Mouse (Mus musculus): ENCODE measurements around the gene Ptrh1.

Gene Ptrh1

GRCm38 (mm10) chr2:32775359-32776074 is at the start of gene Ptrh1, which contains the start of gene Ttc16:
Ptrh1 (plus strand) TSS chr2:32775786.
Ttc16 (minus strand) TSS chr2:32775633.
- peak; percentile 97 for DNase-seq (ENCODE audit: low read depth)

- DNase-seq (ENCODE audit: low read depth) = peak; percentile 76
These were observed 48.2 kb upstream of the Ptrh1 start for GRCm38 (mm10) chr2:32727435-32727834.

- no peak for DNase-seq (ENCODE audit: low read depth)
These were observed 47.1 kb upstream of the Ptrh1 start for GRCm38 (mm10) chr2:32728463-32728862.

GRCm38 (mm10) chr2:32729547-32729946 is 46.0 kb upstream of the Ptrh1 start:
- no peak for DNase-seq (ENCODE audit: low read depth)

GRCm38 (mm10) chr2:32730854-32731253 is 44.7 kb upstream of the Ptrh1 start:
- DNase-seq (ENCODE audit: low read depth) = no peak

- no peak for DNase-seq (ENCODE audit: low read depth)
These were observed 43.7 kb upstream of the Ptrh1 start for GRCm38 (mm10) chr2:32731911-32732310.

- DNase-seq (ENCODE audit: low read depth) = no peak
These were observed 42.9 kb upstream of the Ptrh1 start for GRCm38 (mm10) chr2:32732695-32733094.

- no peak for DNase-seq (ENCODE audit: low read depth)
These were observed 41.1 kb upstream of the Ptrh1 start for GRCm38 (mm10) chr2:32734480-32734879.

GRCm38 (mm10) chr2:32734933-32735332 is 40.7 kb upstream of the Ptrh1 start:
- DNase-seq (ENCODE audit: low read depth) = no peak

GRCm38 (mm10) chr2:32736306-32736829 is 39.2 kb upstream of the Ptrh1 start:
- no peak for DNase-seq (ENCODE audit: low read depth)

- no peak for DNase-seq (ENCODE audit: low read depth)
These were observed 38.6 kb upstream of the Ptrh1 start for GRCm38 (mm10) chr2:32737008-32737407.

GRCm38 (mm10) chr2:32739311-32739710 is 36.3 kb upstream of the Ptrh1 start:
- DNase-seq (ENCODE audit: low read depth) = no peak

GRCm38 (mm10) chr2:32740916-32741272 is 34.7 kb upstream of the Ptrh1 start, which contains the start of gene 6330409D20Rik:
6330409D20Rik (minus strand) TSS chr2:32741016.
- no peak for DNase-seq (ENCODE audit: low read depth)

GRCm38 (mm10) chr2:32741273-32742172 is 34.1 kb upstream of the Ptrh1 start:
- DNase-seq (ENCODE audit: low read depth) = no peak

- DNase-seq (ENCODE audit: low read depth) = no peak
These were observed 33.4 kb upstream of the Ptrh1 start for GRCm38 (mm10) chr2:32742173-32742531.

- DNase-seq (ENCODE audit: low read depth) = no peak
These were observed 31.2 kb upstream of the Ptrh1 start for GRCm38 (mm10) chr2:32744272-32744982.

- no peak for DNase-seq (ENCODE audit: low read depth)
These were observed 26.5 kb upstream of the Ptrh1 start for GRCm38 (mm10) chr2:32749082-32749481.

GRCm38 (mm10) chr2:32750199-32750598 is 25.4 kb upstream of the Ptrh1 start:
- DNase-seq (ENCODE audit: low read depth) = no peak

- no peak for DNase-seq (ENCODE audit: low read depth)
These were observed 24.5 kb upstream of the Ptrh1 start for GRCm38 (mm10) chr2:32750887-32751664.

GRCm38 (mm10) chr2:32751665-32752033 is 23.9 kb upstream of the Ptrh1 start:
- DNase-seq (ENCODE audit: low read depth) = no peak

GRCm38 (mm10) chr2:32752181-32752580 is 23.4 kb upstream of the Ptrh1 start:
- no peak for DNase-seq (ENCODE audit: low read depth)

GRCm38 (mm10) chr2:32756674-32757055 is 18.9 kb upstream of the Ptrh1 start:
- no peak for DNase-seq (ENCODE audit: low read depth)
